Mouse (Mus musculus): ENCODE results near the gene Fam167b.
A peak's percentile ranks its signal among the peaks of the same experiment; 100 is the strongest.

Gene Fam167b

GRCm38 (mm10) chr4:129600233-129601158, 22.1 kb upstream of the Fam167b start, which contains the start of the genes Eif3i and Tmem234:
Gene Eif3i (minus strand): TSS chr4:129600648.
Gene Tmem234 (plus strand): TSS chr4:129600668.
- DNase-seq = peak; percentile 86

DNA sequence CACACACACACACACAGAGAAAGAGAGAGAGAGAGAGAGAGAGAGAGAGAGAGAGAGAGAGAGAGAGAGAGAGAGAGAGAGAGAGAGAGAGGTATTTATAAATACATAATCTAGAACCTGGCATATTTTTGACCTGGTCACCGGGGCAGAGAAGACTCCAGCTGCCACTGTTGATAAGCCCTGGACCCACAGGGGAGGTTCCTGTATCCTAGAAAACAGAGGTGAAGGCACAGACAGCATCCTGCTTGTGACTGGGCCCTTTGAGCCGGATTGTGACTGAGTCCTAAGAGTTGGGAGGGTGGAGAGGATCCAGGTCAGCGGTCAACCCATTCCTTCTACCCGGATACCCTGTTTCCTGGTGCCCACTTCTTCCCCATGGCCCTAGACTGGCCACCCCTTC, 10.5 kb upstream of the Fam167b start:
- DNase-seq = no peak

GRCm38 (mm10) chr4:129586943-129587342, 8.6 kb upstream of the Fam167b start:
- no peak for DNase-seq

DNA sequence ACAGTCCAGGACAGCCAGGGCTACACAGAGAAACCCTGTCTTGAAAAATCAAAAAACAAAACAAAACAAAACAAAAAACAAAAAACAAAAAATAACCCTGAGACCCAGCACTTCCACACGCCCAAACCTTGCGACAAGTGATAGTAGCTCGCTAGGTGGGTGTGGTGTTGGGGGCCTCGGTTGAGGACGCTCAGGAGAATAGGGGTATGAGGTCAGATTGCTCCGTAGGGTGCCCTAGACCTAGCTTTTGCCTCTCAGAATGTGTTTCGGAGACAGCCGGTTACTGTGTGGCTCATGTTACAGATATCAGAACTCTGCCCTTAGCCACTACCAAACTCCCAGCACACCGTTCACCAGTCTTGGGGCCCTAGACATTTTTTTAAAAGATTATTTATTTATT, 7.4 kb upstream of the Fam167b start:
- no peak for DNase-seq

DNA sequence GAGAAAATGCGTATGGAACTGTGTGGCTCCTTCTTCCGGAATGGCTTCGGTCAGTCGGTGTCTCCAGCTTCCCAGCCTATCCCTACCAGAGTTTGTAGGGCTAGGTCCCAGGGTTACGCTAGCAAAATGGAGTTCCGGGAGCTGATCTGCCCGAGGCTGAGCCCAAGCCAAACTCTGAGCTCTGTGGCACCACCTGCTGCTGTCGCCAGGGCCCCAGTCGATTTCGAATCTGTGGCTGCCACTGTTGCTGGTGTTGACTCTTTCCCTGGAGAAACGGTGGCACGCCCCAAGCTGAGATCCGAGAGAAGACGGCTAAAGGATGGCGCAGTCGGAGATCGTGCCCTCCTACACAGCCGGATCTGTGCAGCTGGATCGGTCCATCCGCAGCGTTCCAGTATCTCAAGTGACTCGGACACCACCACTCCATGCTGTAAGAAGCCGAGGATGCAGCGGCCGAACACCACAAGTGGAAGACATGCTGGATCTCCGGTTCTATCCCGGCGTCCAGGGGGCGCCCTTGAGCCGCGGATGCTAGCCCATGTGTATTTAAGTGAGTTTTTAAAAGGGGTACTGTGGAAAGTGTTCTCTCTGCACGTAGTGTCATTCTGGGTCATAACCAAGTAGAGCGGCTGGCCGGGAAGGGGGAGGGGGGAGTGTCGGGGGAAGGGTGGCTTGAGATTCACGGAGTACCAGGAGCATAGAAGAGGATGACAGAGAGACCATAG, 6.7 kb upstream of the Fam167b start:
- DNase-seq = peak; percentile 78

DNA sequence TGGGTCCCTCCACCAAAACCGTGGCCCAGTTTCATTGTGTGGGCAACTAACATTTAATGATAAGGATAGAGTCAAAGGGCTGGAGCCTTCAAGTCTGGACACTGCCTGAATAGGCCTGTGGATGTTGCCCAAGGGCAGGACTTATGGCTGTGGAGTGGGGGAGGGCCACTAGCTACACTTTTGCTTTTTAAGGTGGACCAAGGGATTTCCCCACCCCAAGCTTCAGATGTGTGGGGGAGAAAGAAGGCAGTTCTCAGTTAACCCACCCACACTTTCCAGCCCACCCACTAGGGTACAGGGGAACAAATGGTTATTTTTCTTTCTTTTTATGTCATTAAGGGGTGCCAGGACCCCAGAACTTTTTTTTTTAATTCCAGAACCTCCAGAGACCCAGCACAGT, 6.0 kb upstream of the Fam167b start:
- no peak for DNase-seq

- DNase-seq = no peak
These were observed 3.9 kb upstream of the Fam167b start for GRCm38 (mm10) chr4:129582251-129582650.

DNA sequence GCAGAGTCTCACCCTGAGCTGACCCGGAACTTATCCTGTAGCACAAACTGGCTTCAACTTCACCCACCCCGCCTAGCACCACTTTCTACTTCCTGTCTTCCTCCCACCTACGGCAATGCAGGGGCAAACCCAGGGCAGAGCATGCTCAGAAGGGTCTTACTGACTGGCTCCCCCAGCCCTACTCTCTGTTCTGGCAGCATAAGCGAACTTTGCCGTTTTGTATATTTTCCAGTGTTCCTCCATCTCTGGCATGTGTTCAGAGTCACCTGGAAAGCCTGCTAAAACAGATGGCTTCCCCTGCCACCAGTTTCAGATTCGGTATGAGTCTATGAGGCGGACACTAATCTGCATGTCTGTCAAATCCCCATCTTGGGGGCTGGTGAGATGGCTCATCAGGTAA, 2.0 kb upstream of the Fam167b start:
- DNase-seq = no peak

- DNase-seq = no peak
These were observed 661 bp downstream of the Fam167b start for GRCm38 (mm10) chr4:129577688-129578087.

- DNase-seq = peak; percentile 40
These were observed 1.4 kb downstream of the Fam167b start for GRCm38 (mm10) chr4:129576863-129577491.

GRCm38 (mm10) chr4:129575171-129575844, 3.0 kb downstream of the Fam167b start:
- no peak for DNase-seq

- DNase-seq = no peak
These were observed 4.9 kb downstream of the Fam167b start, which contains the start of gene Lck for GRCm38 (mm10) chr4:129573430-129573829. Gene Lck (minus strand): TSS chr4:129573641.

DNA sequence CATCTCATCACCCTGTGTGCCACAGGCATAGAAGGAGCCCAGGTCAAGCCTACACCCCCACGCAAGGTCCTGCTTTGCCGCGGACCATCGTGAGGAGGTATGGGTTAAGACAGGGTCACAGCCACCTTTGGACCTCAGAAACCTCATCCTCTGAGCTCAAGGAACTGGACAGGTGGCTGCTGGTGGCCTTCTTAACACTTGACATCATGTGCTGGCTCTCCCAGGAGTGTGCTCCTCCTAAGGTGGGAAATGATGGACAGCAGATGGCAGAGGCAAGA, 5.3 kb downstream of the Fam167b start:
- no peak for DNase-seq

GRCm38 (mm10) chr4:129572236-129573092, 5.9 kb downstream of the Fam167b start:
- no peak for DNase-seq

DNA sequence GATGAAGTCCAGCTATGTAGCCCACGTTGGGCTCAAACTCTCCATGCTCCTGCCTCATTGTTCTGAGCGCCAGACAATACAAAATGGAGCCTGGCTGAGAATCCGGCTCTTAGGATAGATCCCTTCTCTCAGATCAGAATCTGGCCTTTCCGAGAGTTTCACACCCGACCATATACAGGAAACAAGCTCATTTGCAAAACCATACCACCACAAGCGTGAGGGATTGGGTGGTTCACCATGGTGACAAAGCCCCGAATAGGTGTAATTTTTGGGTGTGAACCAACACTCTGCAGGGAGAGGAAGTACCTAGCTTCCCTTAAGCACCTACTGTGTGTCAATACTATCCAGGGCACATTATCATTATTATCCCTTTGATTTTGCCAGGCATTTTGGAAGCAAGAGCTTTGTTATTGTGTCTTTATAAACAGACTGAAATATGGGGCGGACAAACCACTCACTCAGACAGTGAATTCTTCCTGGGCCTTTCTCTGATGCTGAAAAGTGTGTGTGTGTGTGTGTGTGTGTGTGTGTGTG, 6.7 kb downstream of the Fam167b start:
- no peak for DNase-seq

DNA sequence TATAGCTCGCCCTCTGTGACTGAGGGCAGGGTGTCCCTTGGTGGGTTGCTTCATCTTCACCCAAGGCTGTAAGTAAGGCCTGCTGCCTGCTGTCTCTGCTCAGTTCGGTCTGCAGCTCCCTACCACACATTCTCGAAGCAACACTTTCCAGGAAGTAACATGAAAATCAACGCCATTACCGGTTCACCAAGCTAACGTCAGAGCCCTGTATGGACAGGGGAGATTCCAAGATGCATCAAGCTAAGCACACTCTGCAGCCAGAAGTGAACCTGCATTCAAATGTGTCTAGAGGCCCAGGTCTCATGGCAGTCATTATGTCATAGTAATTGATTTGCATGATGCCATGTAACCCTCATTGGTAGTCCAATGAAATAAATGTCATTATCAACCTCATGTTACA, 8.3 kb downstream of the Fam167b start:
- no peak for DNase-seq

DNA sequence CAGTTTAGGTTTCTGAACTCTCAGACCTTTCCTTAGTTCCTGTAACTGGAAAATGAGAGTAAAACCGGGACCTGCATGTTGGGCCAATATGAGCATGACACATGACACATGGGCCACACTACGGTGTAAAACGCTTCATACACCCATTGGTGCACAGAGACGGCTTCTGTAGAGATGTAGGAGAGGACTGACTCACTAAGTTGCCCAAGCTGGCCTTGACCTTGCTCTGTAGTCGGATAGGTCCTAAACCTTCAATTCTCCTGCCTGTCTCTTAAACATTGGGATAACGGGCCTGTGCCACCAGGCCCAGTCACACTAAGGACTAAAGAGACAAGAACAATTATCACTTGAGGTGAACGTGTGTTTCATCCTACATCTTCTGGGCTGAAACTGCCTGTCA, 10.0 kb downstream of the Fam167b start:
- no peak for DNase-seq

DNA sequence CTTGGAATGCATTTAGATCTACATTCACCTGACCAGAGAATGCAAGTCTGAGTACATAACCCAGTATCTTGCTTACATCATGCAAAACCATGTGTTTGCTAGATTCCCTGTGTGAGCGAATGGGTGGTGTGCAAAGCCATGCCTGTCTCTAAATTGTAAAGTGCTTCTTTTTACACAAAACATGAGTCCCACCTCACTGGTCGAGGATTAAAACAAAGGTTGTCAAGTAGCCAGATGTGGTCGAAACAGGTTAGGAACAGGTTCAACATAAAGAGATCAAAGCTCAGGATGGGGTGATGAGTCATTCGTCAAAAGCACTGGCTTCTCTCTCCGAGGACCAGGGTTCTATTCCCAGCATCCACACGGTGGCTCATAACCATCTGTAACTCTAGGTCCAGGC, 13.2 kb downstream of the Fam167b start:
- no peak for DNase-seq

DNA sequence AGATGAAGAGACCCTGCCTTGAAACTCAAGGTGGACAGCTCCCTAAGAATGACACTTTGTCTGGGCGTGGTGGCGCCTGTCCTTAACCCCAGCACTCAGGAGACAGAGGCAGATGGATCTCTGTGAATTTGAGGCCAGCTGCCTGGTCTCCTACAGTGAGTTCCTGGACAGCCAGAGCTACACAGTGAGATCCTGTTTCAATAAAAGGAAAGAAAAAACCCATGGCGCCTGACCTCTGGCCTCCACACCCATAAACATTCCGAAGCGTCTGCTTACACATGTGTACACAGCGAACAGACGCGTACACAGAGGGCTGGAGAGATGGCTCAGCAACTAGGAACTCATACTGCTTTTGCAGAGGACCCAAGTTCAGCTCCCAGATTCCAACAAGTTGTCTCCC, 14.6 kb downstream of the Fam167b start:
- DNase-seq = no peak

GRCm38 (mm10) chr4:129561184-129561583, 17.2 kb downstream of the Fam167b start:
- DNase-seq = no peak

DNA sequence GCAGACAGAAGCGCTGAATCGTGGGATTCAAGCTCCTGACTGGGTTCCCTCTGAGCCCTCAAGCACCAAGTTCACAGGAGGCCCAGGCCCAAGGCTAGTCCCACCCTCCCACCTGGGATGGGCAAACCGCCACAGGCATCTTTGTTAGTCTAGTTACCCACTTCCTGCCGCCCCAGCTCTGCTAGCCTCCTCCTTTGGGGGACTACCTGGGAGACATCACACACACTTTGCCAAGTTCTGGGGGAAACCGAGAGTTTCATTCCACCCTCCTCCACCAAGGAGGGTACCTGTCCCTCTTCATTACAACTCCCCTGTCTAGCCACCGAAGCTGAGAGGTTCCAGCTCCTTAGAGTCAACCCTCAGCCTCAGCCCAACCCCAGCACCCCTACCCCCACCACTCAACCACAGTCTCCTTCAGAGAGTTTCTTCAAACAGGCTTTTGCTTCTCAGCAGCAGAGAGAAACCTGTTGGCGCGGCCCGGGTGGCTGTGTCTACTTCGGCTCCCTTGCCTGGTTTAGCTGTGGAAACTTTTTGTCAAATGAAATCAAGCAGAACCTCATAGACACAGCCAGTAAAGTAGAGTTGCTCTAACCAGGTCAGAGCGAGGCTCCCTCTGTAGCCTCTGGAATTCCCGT, 19.9 kb downstream of the Fam167b start:
- no peak for DNase-seq

All from right cerebral cortex, adult 18-20 months (tissue).